Mouse (Mus musculus): Measurements from ENCODE around the gene Hist2h3c2. TPM values are rescaled to one million over a fixed set of nuclear protein-coding genes. Genes with fewer than 3 reads are reported as not detected.
"Not testable (repeated sequence)": the region's sequence is repeated elsewhere in the genome, so short reads cannot be mapped to it uniquely, and the experiment has no call there.

The Hist2h3c2 gene
- polyA plus RNA-seq, 1 experiment, result 23.1 TPM

- TF ChIP-seq POLR2A (IDR thresholded peaks at IDR 0.05; ENCODE audit: insufficient read depth, low read length), result no peak
- no peak for TF ChIP-seq CTCF (IDR thresholded peaks at IDR 0.05; ENCODE audit: low read depth, low read length)
- TF ChIP-seq EP300 (IDR thresholded peaks at IDR 0.05; ENCODE audit: insufficient read depth, low read depth, low read length), result no peak
- peak overlapping the region; percentile 99 for H3K4me3 ChIP-seq (ENCODE audit: low read depth, low read length)
- peaks cover 7% of the 10 kb centered on the region; the same call in 1 of the 2 replicates for H3K36me3 ChIP-seq (ENCODE audit: control insufficient read depth, insufficient read depth, low read length, poor library complexity, severe bottlenecking)
- no peaks in the 10 kb centered on the region for H3K4me1 ChIP-seq (ENCODE audit: control insufficient read depth, insufficient read depth, low read length)
- H3K27ac ChIP-seq (ENCODE audit: insufficient read depth, low read length), result peak overlapping the region; percentile 8
- peak overlapping the region; percentile 70 for H3K9ac ChIP-seq (ENCODE audit: low read depth, poor library complexity, severe bottlenecking)
- H3K27me3 ChIP-seq (ENCODE audit: control insufficient read depth, insufficient read depth, low read length, poor library complexity, severe bottlenecking), result no peaks in the 10 kb centered on the region
- H3K9me3 ChIP-seq (replicated peaks; ENCODE audit: control insufficient read depth, insufficient read depth, low read length, poor library complexity, severe bottlenecking), result no peaks in the 10 kb centered on the region
These were observed 5.1 kb upstream of the Hist2h3c2 start for GRCm38 (mm10) chr3:96243921-96244572.

- Histone ChIP-seq H3K27me3 (ENCODE audit: control insufficient read depth, insufficient read depth, low read length, poor library complexity, severe bottlenecking) (no peaks in the 10 kb centered on the region), H3K27ac (ENCODE audit: insufficient read depth, low read length) (0 out of 2 replicates have a peak overlapping the region, but pooled peaks have one; percentile 67), H3K9me3 (replicated peaks; ENCODE audit: control insufficient read depth, insufficient read depth, low read length, poor library complexity, severe bottlenecking) (no peaks in the 10 kb centered on the region), H3K9ac (ENCODE audit: low read depth, poor library complexity, severe bottlenecking) (peak overlapping the region; percentile 94), H3K36me3 (ENCODE audit: control insufficient read depth, insufficient read depth, low read length, poor library complexity, severe bottlenecking) (peaks cover 2% of the 10 kb centered on the region; the same call in 1 of the 2 replicates), H3K4me1 (ENCODE audit: control insufficient read depth, insufficient read depth, low read length) (no peaks in the 10 kb centered on the region), H3K4me3 (ENCODE audit: low read depth, low read length) (peak overlapping the region; percentile 35)
- TF ChIP-seq CTCF (IDR thresholded peaks at IDR 0.05; ENCODE audit: low read depth, low read length), result no peak
- TF ChIP-seq EP300 (IDR thresholded peaks at IDR 0.05; ENCODE audit: insufficient read depth, low read depth, low read length), result no peak
- TF ChIP-seq POLR2A (IDR thresholded peaks at IDR 0.05; ENCODE audit: insufficient read depth, low read length), result no peak
These were observed 1.9 kb upstream of the Hist2h3c2 start for GRCm38 (mm10) chr3:96240799-96241197.

GRCm38 (mm10) chr3:96239949-96240798 lies 1.2 kb upstream of the Hist2h3c2 start, which contains the start of gene Hist2h2aa2:
TSS of gene Hist2h2aa2 (minus strand) at chr3:96240276.
- H3K27ac ChIP-seq (ENCODE audit: insufficient read depth, low read length), result peak within 1 kb of the TSS; percentile 89
- H3K9ac ChIP-seq (ENCODE audit: low read depth, poor library complexity, severe bottlenecking), result peak within 1 kb of the TSS; percentile 94
- H3K27me3 ChIP-seq (ENCODE audit: control insufficient read depth, insufficient read depth, low read length, poor library complexity, severe bottlenecking); H3K4me1 ChIP-seq (ENCODE audit: control insufficient read depth, insufficient read depth, low read length); H3K9me3 ChIP-seq (replicated peaks; ENCODE audit: control insufficient read depth, insufficient read depth, low read length, poor library complexity, severe bottlenecking); H3K36me3 ChIP-seq (ENCODE audit: control insufficient read depth, insufficient read depth, low read length, poor library complexity, severe bottlenecking): not testable (repeated sequence)
- H3K4me3 ChIP-seq (ENCODE audit: low read depth, low read length), result peak within 1 kb of the TSS; percentile 85

- H3K36me3 ChIP-seq (ENCODE audit: control insufficient read depth, insufficient read depth, low read length, poor library complexity, severe bottlenecking), result peaks cover 2% of the 10 kb centered on the region; the same call in 1 of the 2 replicates
- H3K4me1 ChIP-seq (ENCODE audit: control insufficient read depth, insufficient read depth, low read length), result no peaks in the 10 kb centered on the region
- peak overlapping the region; percentile 93 for H3K4me3 ChIP-seq (ENCODE audit: low read depth, low read length)
- H3K9me3 ChIP-seq (replicated peaks; ENCODE audit: control insufficient read depth, insufficient read depth, low read length, poor library complexity, severe bottlenecking), result no peaks in the 10 kb centered on the region
- H3K27ac ChIP-seq (ENCODE audit: insufficient read depth, low read length), result peak overlapping the region; percentile 96
- no peaks in the 10 kb centered on the region for H3K27me3 ChIP-seq (ENCODE audit: control insufficient read depth, insufficient read depth, low read length, poor library complexity, severe bottlenecking)
- H3K9ac ChIP-seq (ENCODE audit: low read depth, poor library complexity, severe bottlenecking), result peak overlapping the region; percentile 100
- TF ChIP-seq POLR2A (IDR thresholded peaks at IDR 0.05; ENCODE audit: insufficient read depth, low read length), result peak; percentile 61
- no peak for TF ChIP-seq CTCF (IDR thresholded peaks at IDR 0.05; ENCODE audit: low read depth, low read length)
These were observed 919 bp downstream of the Hist2h3c2 start for GRCm38 (mm10) chr3:96237904-96238511.

- peak overlapping the region; percentile 93 for H3K4me3 ChIP-seq (ENCODE audit: low read depth, low read length)
- H3K9me3 ChIP-seq (replicated peaks; ENCODE audit: control insufficient read depth, insufficient read depth, low read length, poor library complexity, severe bottlenecking), result no peaks in the 10 kb centered on the region
- peaks cover 2% of the 10 kb centered on the region; the same call in 1 of the 2 replicates for H3K36me3 ChIP-seq (ENCODE audit: control insufficient read depth, insufficient read depth, low read length, poor library complexity, severe bottlenecking)
- H3K9ac ChIP-seq (ENCODE audit: low read depth, poor library complexity, severe bottlenecking), result peak overlapping the region; percentile 100
- TF ChIP-seq EP300 (IDR thresholded peaks at IDR 0.05; ENCODE audit: insufficient read depth, low read depth, low read length) (no peak), POLR2A (IDR thresholded peaks at IDR 0.05; ENCODE audit: insufficient read depth, low read length) (no peak), CTCF (IDR thresholded peaks at IDR 0.05; ENCODE audit: low read depth, low read length) (no peak)
- no peaks in the 10 kb centered on the region for H3K4me1 ChIP-seq (ENCODE audit: control insufficient read depth, insufficient read depth, low read length)
- H3K27me3 ChIP-seq (ENCODE audit: control insufficient read depth, insufficient read depth, low read length, poor library complexity, severe bottlenecking), result no peaks in the 10 kb centered on the region
- peak overlapping the region; percentile 96; the same call in 1 of the 2 replicates for H3K27ac ChIP-seq (ENCODE audit: insufficient read depth, low read length)
These were observed 1.5 kb downstream of the Hist2h3c2 start for GRCm38 (mm10) chr3:96237335-96237903.

All from ES-Bruce4 (cell line).